Mouse (Mus musculus) midbrain, postnatal 0 days (tissue): ENCODE measurements around the gene Bpifa2. TPM values are rescaled to one million over a fixed set of nuclear protein-coding genes. Genes with fewer than 3 reads are reported as not detected.

Experiments
- ATAC-seq: fragments of 200-750 bp; cut with Nextera tagmentation; 2 replicates; pipeline ENCODE4 v1.8.0; 2017; ENCODE audit warnings: moderate number of reproducible peaks, mild to moderate bottlenecking, moderate TSS enrichment, moderate library complexity; ENCODE audit not compliant: low FRiP score
- DNase-seq: peaks from one replicate; pipeline ENCODE4 v3.0.0-alpha.2; 2015; ENCODE audit warnings: low spot score
- H3K27ac ChIP-seq: fragments of 300-500 bp; sonication (generic); 2 replicates; pipeline ENCODE4 v1.5.1; 2014; ENCODE audit warnings: low read depth, mild to moderate bottlenecking, low read length, mixed read lengths
- H3K27me3 ChIP-seq: fragments of 300-500 bp; sonication (generic); 2 replicates; pipeline ENCODE4 v1.6.1; 2014; ENCODE audit warnings: low read length, control low read depth, mixed read lengths; ENCODE audit not compliant: insufficient read depth
- H3K36me3 ChIP-seq: fragments of 300-500 bp; sonication (generic); 2 replicates; pipeline ENCODE4 v1.6.1; 2014; ENCODE audit warnings: low read length, control low read depth, mixed read lengths; ENCODE audit not compliant: insufficient read depth
- H3K4me1 ChIP-seq: fragments of 300-500 bp; sonication (generic); 2 replicates; pipeline ENCODE4 v1.6.1; 2014; ENCODE audit warnings: mild to moderate bottlenecking, control low read depth, antibody characterized with exemption, low read length, mixed read lengths; ENCODE audit not compliant: insufficient read depth
- H3K4me2 ChIP-seq: fragments of 300-500 bp; sonication (generic); 2 replicates; pipeline ENCODE4 v1.6.1; 2014; ENCODE audit warnings: low read depth, mild to moderate bottlenecking, low read length, mixed read lengths; ENCODE audit not compliant: poor library complexity, severe bottlenecking
- H3K4me3 ChIP-seq: fragments of 300-500 bp; sonication (generic); 2 replicates; pipeline ENCODE4 v1.5.1; 2014; ENCODE audit warnings: low read depth, mild to moderate bottlenecking, low read length, moderate library complexity
- H3K9ac ChIP-seq: fragments of 300-500 bp; sonication (generic); replicated peaks from 2 replicates; pipeline ENCODE4 v1.6.1; 2014; ENCODE audit warnings: mild to moderate bottlenecking, low read length, moderate library complexity, mixed read lengths; ENCODE audit not compliant: poor library complexity, severe bottlenecking
- H3K9me3 ChIP-seq: fragments of 300-500 bp; sonication (generic); 2 replicates; pipeline ENCODE4 v1.6.1; 2016; ENCODE audit warnings: low read length, control low read depth
- CTCF ChIP-seq: IDR thresholded peaks from 2 replicates; pipeline ENCODE4 v1.5.1; 2016; ENCODE audit warnings: antibody characterized with exemption, mild to moderate bottlenecking
- WGBS: fragments of 180-500 bp; shearing (Covaris S2); extraction: QIAGEN DNeasy Blood & Tissue Kit; methylation state at CpG from one replicate; pipeline ENCODE4 v1.1.7; 2014; 5-methylcytosine and 5-hydroxymethylcytosine counted together
- polyA plus RNA-seq: library from polyadenylated mRNA; unstranded; fragments of >200 nt; fragmentation: Nextera tagmentation; extraction: Ambion mirVana; gene quantifications from 2 replicates; pipeline ENCODE4 v1.2.1, GENCODE M21; 2015
- total RNA-seq: library from RNA; depleted of rRNA; stranded (reverse); fragments of >200 nt; gene quantifications from 2 replicates; pipeline ENCODE4 v1.2.3, GENCODE M21; 2014; rRNA removed

Bpifa2 gene
- total RNA-seq (1.3 TPM in 1 of 2 replicates, not detected in the other), polyA plus RNA-seq (not detected in 2 replicates)

GRCm38 (mm10) chr2:154007965-154008364, at the start of gene Bpifa2:
Bpifa2 (plus strand) TSS chr2:154008265.
- no peak for ATAC-seq
- Histone ChIP-seq H3K27me3 (no peaks in the 10 kb centered on the region), H3K4me1 (no peaks in the 10 kb centered on the region), H3K36me3 (no peaks in the 10 kb centered on the region), H3K27ac (no peak within 1 kb of the TSS), H3K4me2 (no peak within 1 kb of the TSS), H3K9ac (no peak within 1 kb of the TSS), H3K4me3 (no peak within 1 kb of the TSS), H3K9me3 (no peaks in the 10 kb centered on the region)
- DNase-seq = no peak
- no peak for TF ChIP-seq CTCF
- 82% methylated on average over 3 of the region's 3 CpGs for WGBS

- no peak overlapping the region for H3K4me3 ChIP-seq
- ATAC-seq = no peak
- WGBS = 69% methylated on average over 4 of the region's 4 CpGs
These were observed 45.2 kb upstream of the Bpifa2 start for GRCm38 (mm10) chr2:153962821-153963331.

GRCm38 (mm10) chr2:153963334-153963733, 44.7 kb upstream of the Bpifa2 start:
- no peaks in the 10 kb centered on the region for H3K9me3 ChIP-seq
- H3K27me3 ChIP-seq = no peaks in the 10 kb centered on the region
- H3K4me2 ChIP-seq = no peak overlapping the region
- H3K4me3 ChIP-seq = no peak overlapping the region
- H3K9ac ChIP-seq = no peak overlapping the region
- DNase-seq (peak; percentile 26), ATAC-seq (no peak)
- H3K4me1 ChIP-seq = no peaks in the 10 kb centered on the region
- WGBS = 86% methylated on average over 1 of the region's 1 CpGs
- TF ChIP-seq CTCF = no peak
- no peak overlapping the region for H3K27ac ChIP-seq
- no peaks in the 10 kb centered on the region for H3K36me3 ChIP-seq

More at GRCm38 (mm10) chr2:153962821-153963331, 45.2 kb upstream of the Bpifa2 start:
- H3K27me3 ChIP-seq = no peaks in the 10 kb centered on the region
- TF ChIP-seq CTCF = no peak
- no peak overlapping the region for H3K27ac ChIP-seq
- DNase-seq = no peak
- H3K9me3 ChIP-seq = no peaks in the 10 kb centered on the region
- H3K4me1 ChIP-seq = no peaks in the 10 kb centered on the region
- H3K9ac ChIP-seq = no peak overlapping the region
- H3K4me2 ChIP-seq = no peak overlapping the region
- no peaks in the 10 kb centered on the region for H3K36me3 ChIP-seq

- WGBS = 68% methylated on average over 5 of the region's 5 CpGs
- H3K27me3 ChIP-seq = no peaks in the 10 kb centered on the region
- no peak overlapping the region for H3K27ac ChIP-seq
- H3K4me2 ChIP-seq = no peak overlapping the region
- H3K9me3 ChIP-seq = no peaks in the 10 kb centered on the region
- ATAC-seq (no peak), DNase-seq (no peak)
- H3K36me3 ChIP-seq = no peaks in the 10 kb centered on the region
- no peak for TF ChIP-seq CTCF
- H3K4me3 ChIP-seq = no peak overlapping the region
- no peaks in the 10 kb centered on the region for H3K4me1 ChIP-seq
- H3K9ac ChIP-seq = no peak overlapping the region
These were observed 37.8 kb upstream of the Bpifa2 start for GRCm38 (mm10) chr2:153970221-153970620.

GRCm38 (mm10) chr2:153974582-153974981, 33.5 kb upstream of the Bpifa2 start, which contains the start of gene Bpifa6:
Bpifa6 (plus strand) TSS chr2:153974945.
- Histone ChIP-seq H3K27me3 (no peaks in the 10 kb centered on the region), H3K9me3 (no peaks in the 10 kb centered on the region), H3K27ac (no peak within 1 kb of the TSS), H3K9ac (no peak within 1 kb of the TSS), H3K4me2 (no peak within 1 kb of the TSS), H3K4me3 (no peak within 1 kb of the TSS), H3K4me1 (no peaks in the 10 kb centered on the region), H3K36me3 (no peaks in the 10 kb centered on the region)
- DNase-seq (no peak), ATAC-seq (no peak)
- TF ChIP-seq CTCF = no peak
- WGBS = 87% methylated on average over 5 of the region's 5 CpGs

- Histone ChIP-seq H3K9ac (no peak overlapping the region), H3K27ac (no peak overlapping the region), H3K27me3 (no peaks in the 10 kb centered on the region), H3K4me1 (no peaks in the 10 kb centered on the region), H3K4me2 (no peak overlapping the region), H3K4me3 (no peak overlapping the region), H3K9me3 (no peaks in the 10 kb centered on the region), H3K36me3 (no peaks in the 10 kb centered on the region)
- DNase-seq (peak; percentile 83), ATAC-seq (no peak)
- 5% methylated on average over 6 of the region's 7 CpGs for WGBS
- peak; percentile 90 for TF ChIP-seq CTCF
These were observed 12.3 kb upstream of the Bpifa2 start for GRCm38 (mm10) chr2:153995770-153996169.
